Mouse (Mus musculus): Measurements from ENCODE around the gene Ldlrap1. TPM values are rescaled to one million over a fixed set of nuclear protein-coding genes. Genes with fewer than 3 reads are reported as not detected.

Ldlrap1 gene
- total and polyA plus RNA-seq, 3 experiments, result 1.4 to 3.7 (median 2.2) TPM

DNA sequence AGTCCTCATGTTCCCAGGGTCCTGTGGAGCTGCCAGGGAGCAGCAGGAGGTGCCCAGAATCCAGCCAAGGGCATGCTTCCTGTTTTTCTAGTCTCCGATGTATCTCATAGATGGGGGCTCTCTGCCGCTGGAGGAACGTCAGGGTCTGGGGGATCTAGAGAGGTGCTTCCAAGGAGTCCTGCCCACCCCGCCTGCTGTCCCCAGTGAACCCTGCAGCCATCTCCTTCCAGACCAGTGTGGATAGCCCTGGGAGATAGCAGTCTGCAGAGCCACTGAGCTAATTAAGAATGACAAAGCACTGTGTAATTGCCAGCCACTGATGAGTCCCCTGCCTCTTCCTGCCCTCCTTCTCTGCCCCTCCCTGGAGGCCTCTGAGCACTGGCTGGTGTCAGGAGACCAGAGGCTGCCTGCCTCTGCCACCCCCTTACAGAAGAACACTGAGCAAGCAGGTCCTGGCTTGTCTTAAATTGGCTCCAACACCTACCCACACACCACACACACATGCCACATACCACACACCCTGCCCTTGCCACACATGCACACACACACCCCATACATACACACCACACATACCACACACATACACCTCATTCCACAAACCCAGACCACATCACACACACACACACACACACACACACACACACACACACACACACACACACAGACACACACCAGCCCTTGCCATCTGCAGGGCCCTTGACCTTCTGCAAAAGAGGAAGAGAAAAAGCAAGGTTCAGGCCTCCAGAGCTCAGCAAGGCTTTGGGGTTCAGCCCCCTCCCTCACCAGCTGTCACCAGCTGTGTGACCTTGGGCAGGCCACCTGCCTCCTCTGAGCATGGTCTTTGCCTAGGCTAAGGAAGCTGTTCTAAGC lies 5.2 kb upstream of the Ldlrap1 start:
- in situ Hi-C loops (cut with MboI; ENCODE audit: low pct_ligation_motif_present, low pct_unique_long_range_greater_than_20kb, low sequenced_read_pairs) (no loop called here), dilution Hi-C loops (cut with MboI; ENCODE audit: extremely low pct_ligation_motif_present, extremely low pct_unique_long_range_greater_than_20kb, low sequenced_read_pairs) (no loop called here)
- Histone ChIP-seq H3K36me3 (replicated peaks in 1 of 2; ENCODE audit: control insufficient read depth in 1 of 2, insufficient read depth in 1 of 2, low read length in 1 of 2) (no peaks in the 10 kb centered on the region), H3K4me2 (ENCODE audit: insufficient read depth, low read depth, poor library complexity, severe bottlenecking) (no peak overlapping the region), H3K27ac (ENCODE audit: insufficient read depth, low read depth) (no peak overlapping the region), H3K27me3 (replicated peaks) (peaks cover 36% of the 10 kb centered on the region), H3K9me3 (replicated peaks; ENCODE audit: low read length) (no peaks in the 10 kb centered on the region), H3K4me3 (replicated peaks in 1 of 3; ENCODE audit: low read depth in 2 of 3, low read length in 2 of 3, poor library complexity in 1 of 3) (no peak overlapping the region), H3K4me1 (ENCODE audit: control insufficient read depth in 1 of 2, insufficient read depth in 2 of 2) (peaks cover 9 to 16% of the 10 kb centered on the region in 2 experiments), H3K79me2 (replicated peaks; ENCODE audit: control insufficient read depth, extremely low read depth, insufficient read depth, poor library complexity, severe bottlenecking) (no peaks in the 10 kb centered on the region), H3K9ac (ENCODE audit: insufficient read depth, low read depth) (no peak overlapping the region)
- no peak for DNase-seq (ENCODE audit: extremely low read depth)
- TF ChIP-seq TBP (conservative IDR thresholded peaks at IDR 0.05; ENCODE audit: low read depth, low read length), result no peak
- TF ChIP-seq NRF1 (IDR thresholded peaks at IDR 0.05; ENCODE audit: low read depth, low read length), result no peak
- TF ChIP-seq MEF2A (IDR thresholded peaks at IDR 0.05; ENCODE audit: borderline replicate concordance, low read depth, low read length), result no peak
- TF ChIP-seq BHLHE40 (IDR thresholded peaks at IDR 0.05; ENCODE audit: low read depth, low read length), result no peak
- no peak for TF ChIP-seq RCOR1 (conservative IDR thresholded peaks at IDR 0.05; ENCODE audit: low read depth, low read length)
- no peak for TF ChIP-seq HCFC1 (IDR thresholded peaks at IDR 0.05; ENCODE audit: low read depth, low read length)
- TF ChIP-seq SIN3A (IDR thresholded peaks at IDR 0.05; ENCODE audit: low read length), result no peak
- no peak for TF ChIP-seq MXI1 (IDR thresholded peaks at IDR 0.05; ENCODE audit: low read depth, low read length)
- no peak for TF ChIP-seq RAD21 (IDR thresholded peaks at IDR 0.05; ENCODE audit: low read depth, low read length)
- TF ChIP-seq MAFK (IDR thresholded peaks at IDR 0.05; ENCODE audit: insufficient replicate concordance, low read length), result no peak
- TF ChIP-seq MAX (IDR thresholded peaks at IDR 0.05; ENCODE audit: low read length), result no peak
- no peak for TF ChIP-seq ZKSCAN1 (IDR thresholded peaks at IDR 0.05; ENCODE audit: borderline replicate concordance, low read depth, low read length)

DNA sequence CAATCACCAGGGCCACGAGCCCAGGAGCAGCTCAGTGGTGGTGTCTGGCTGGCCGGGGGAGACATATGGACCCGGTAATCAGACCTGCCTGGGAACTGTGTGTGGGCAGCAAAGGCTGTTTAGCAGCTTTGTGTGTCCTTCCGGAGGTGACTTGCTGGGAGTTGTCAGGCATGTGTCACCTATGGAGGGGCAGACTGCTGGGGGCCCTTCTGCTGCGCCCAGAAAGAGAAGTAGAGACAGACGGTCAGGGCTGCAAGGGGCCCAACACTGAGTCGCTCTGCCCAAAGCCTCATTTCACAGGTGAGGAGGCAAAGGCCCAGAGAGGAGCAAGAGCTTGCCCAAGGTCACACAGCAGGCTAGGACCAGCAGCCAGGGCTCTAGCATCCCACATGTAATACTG lies 2.1 kb upstream of the Ldlrap1 start:
- H3K9me3 ChIP-seq (replicated peaks; ENCODE audit: low read length), result no peaks in the 10 kb centered on the region
- in situ Hi-C loops (cut with MboI; ENCODE audit: low pct_ligation_motif_present, low pct_unique_long_range_greater_than_20kb, low sequenced_read_pairs), result no loop called here
- no peaks in the 10 kb centered on the region for H3K36me3 ChIP-seq (replicated peaks in 1 of 2; ENCODE audit: control insufficient read depth in 1 of 2, insufficient read depth in 1 of 2, low read length in 1 of 2)
- no peak overlapping the region for H3K27ac ChIP-seq (ENCODE audit: insufficient read depth, low read depth)
- peaks cover 52% of the 10 kb centered on the region for H3K27me3 ChIP-seq (replicated peaks)
- no peak overlapping the region for H3K4me3 ChIP-seq (replicated peaks in 1 of 3; ENCODE audit: low read depth in 2 of 3, low read length in 2 of 3, poor library complexity in 1 of 3)
- dilution Hi-C loops (cut with MboI; ENCODE audit: extremely low pct_ligation_motif_present, extremely low pct_unique_long_range_greater_than_20kb, low sequenced_read_pairs), result no loop called here
- H3K9ac ChIP-seq (ENCODE audit: insufficient read depth, low read depth), result no peak overlapping the region
- TF ChIP-seq NELFE (IDR thresholded peaks at IDR 0.05; ENCODE audit: low read depth, low read length) (no peak), TBP (conservative IDR thresholded peaks at IDR 0.05; ENCODE audit: low read depth, low read length) (no peak), MXI1 (IDR thresholded peaks at IDR 0.05; ENCODE audit: low read depth, low read length) (no peak), HCFC1 (IDR thresholded peaks at IDR 0.05; ENCODE audit: low read depth, low read length) (no peak), EP300 (IDR thresholded peaks at IDR 0.05; ENCODE audit: low read length) (no peak), ZMIZ1 (IDR thresholded peaks at IDR 0.05; ENCODE audit: low read depth, low read length) (no peak), UBTF (IDR thresholded peaks at IDR 0.05; ENCODE audit: low read depth, low read length) (no peak), USF1 (IDR thresholded peaks at IDR 0.05; ENCODE audit: low read depth, low read length) (no peak), SMC3 (IDR thresholded peaks at IDR 0.05; ENCODE audit: low read depth, low read length) (no peak), RCOR1 (conservative IDR thresholded peaks at IDR 0.05; ENCODE audit: low read depth, low read length) (no peak), ZKSCAN1 (IDR thresholded peaks at IDR 0.05; ENCODE audit: borderline replicate concordance, low read depth, low read length) (no peak), MAFK (IDR thresholded peaks at IDR 0.05; ENCODE audit: insufficient replicate concordance, low read length) (no peak), MEF2A (IDR thresholded peaks at IDR 0.05; ENCODE audit: borderline replicate concordance, low read depth, low read length) (no peak), KAT2A (IDR thresholded peaks at IDR 0.05; ENCODE audit: insufficient replicate concordance, low read length) (no peak), MAZ (IDR thresholded peaks at IDR 0.05; ENCODE audit: low read depth, low read length) (no peak), JUN (IDR thresholded peaks at IDR 0.05; ENCODE audit: insufficient read depth, low read depth, low read length) (no peak)
- H3K4me1 ChIP-seq (ENCODE audit: control insufficient read depth in 1 of 2, insufficient read depth in 2 of 2), result peaks cover 9 to 30% of the 10 kb centered on the region in 2 experiments
- H3K79me2 ChIP-seq (replicated peaks; ENCODE audit: control insufficient read depth, extremely low read depth, insufficient read depth, poor library complexity, severe bottlenecking), result no peaks in the 10 kb centered on the region
- H3K4me2 ChIP-seq (ENCODE audit: insufficient read depth, low read depth, poor library complexity, severe bottlenecking), result no peak overlapping the region
- DNase-seq (ENCODE audit: extremely low read depth), result no peak

Data from CH12.LX (cell line).